Mouse (Mus musculus) erythroid progenitor cell, adult 5-6 weeks (primary cell): Measurements from ENCODE around the gene Zfp358. TPM values are rescaled to one million over a fixed set of nuclear protein-coding genes. Genes with fewer than 3 reads are reported as not detected.

Source experiments
- ATAC-seq: replicated peaks from 2 replicates; pipeline ENCODE4 v1.8.0; 2016; ENCODE audit warnings: moderate number of reproducible peaks, mild to moderate bottlenecking, moderate TSS enrichment, inconsistent platforms; ENCODE audit not compliant: poor library complexity, low FRiP score, severe bottlenecking
- total RNA-seq, 2 experiments: library from RNA; stranded (forward) in 1 of 2; stranded (reverse) in 1 of 2; fragments of 150-400 nt in 1 of 2; fragments of 186-747, 209-891 nt in 1 of 2; gene quantifications; 2 replicates each; pipeline versions ENCODE4 v1.2.3 to v1.2.4; 2015 to 2017; ENCODE audit warnings: low replicate concordance in 2 of 2

Zfp358 gene
- total RNA-seq (2015; ENCODE audit: low replicate concordance) (2.9 TPM in 1 of 2 replicates, not detected in the other), total RNA-seq (2017; ENCODE audit: low replicate concordance) (2.0 TPM in 1 of 2 replicates, not detected in the other)

DNA sequence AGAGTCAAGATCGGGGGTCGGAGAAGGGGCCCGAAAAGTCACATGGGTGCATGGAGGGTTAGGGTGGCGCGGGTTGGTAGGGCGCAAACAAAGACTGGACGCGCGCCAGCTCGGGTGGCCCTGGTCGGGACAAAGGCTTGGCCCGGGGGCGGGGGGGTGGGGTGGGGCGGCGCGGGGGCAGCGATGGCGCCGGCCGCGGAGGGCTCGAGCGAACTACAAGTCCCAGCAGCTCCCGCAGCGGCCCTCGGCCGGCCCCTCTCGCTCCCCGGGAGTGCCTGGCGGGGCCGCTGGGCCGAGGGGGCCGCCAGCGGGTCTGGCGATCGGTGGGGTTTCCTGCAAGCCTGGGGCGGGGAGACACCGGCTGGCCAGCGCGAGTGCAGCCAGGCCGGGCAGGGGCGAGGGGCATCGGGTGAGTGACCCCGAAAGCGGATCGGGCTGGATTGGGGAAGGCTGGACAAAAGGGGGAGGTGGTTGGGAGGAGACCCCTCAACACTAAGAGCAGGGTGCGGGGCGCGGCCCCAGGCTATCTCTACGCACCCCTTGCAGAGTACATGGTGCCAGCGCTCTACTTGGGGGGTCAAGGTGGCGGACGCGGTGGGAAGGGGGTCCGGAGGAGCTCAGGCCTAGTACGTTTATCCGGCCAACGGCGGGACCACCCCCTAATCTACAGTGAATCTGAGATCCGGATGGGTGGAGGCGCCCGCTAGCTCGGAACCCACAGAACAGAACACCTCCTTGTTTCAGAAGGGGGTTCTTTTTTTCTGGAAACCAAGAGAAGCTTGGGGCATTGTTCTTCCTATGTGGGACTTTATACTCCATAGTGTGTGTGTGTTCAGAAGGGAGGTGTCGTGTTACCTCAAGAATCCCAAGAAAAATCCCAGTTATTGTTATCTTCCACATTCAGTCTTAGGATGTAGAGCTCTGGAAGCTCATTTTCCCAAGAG lies at the start of gene Zfp358:
Zfp358 (plus strand) TSS at position 238 of the 944 bp plus-strand sequence.
- no peak for ATAC-seq

DNA sequence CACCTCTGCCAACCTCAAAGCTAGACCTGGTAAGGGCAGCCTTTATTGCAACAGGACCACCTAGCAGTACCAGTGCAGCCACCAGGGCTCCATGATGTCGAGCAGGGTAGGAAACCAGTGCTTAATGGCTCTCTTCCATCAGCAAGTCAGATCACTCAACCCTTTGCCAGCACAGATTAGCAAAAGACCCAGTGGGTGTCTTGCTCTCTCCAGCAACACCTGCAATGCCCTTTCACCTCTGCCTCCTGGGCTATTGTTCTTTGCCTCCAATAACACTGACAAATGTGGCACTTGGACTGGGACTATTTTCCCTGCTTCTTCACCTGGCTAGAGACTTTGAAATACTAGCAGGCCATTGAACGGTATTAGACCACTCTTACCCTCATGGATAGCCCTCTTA lies 43.7 kb upstream of the Zfp358 start:
- no peak for ATAC-seq

DNA sequence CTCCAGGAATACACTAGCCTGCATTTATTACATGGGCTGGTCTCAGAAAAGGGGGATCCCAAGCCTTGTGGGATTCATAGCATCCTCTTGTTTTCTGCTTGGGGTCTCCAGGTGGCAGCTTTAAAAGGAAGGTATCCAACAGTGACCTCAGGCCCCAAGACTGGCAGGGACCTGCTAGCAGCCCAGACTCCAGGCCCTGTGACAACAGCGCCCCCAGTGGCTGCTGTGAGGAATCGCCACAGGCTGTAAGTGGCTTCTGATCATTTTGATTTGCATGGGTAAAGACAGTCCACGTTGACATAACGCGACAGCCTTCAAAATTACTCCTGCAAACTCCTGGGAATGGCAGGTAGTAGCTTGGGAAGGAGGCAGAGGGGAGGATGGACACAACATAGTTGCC lies 42.3 kb upstream of the Zfp358 start:
- ATAC-seq, result 0 out of 2 replicates have a peak, but pooled peaks have one; percentile 47

DNA sequence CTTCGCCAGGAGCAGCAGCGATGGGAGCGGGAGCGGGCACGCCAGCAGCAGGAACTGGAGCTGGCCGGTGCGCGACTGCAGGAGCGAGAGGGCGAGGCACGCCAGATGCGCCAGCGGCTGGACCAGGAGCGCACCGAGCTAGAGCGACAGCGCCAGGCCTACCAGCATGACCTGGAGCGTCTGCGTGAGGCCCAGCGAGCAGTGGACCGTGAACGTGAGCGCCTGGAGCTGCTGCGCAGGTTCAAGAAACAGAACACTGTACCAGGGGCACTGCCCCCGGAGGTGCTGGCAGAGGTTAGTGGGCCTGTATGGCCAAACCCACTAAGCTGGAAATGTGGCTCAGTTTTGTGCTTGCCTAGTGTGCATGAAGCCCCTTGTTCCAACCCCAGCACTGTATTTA lies 40.9 kb upstream of the Zfp358 start:
- no peak for ATAC-seq

DNA sequence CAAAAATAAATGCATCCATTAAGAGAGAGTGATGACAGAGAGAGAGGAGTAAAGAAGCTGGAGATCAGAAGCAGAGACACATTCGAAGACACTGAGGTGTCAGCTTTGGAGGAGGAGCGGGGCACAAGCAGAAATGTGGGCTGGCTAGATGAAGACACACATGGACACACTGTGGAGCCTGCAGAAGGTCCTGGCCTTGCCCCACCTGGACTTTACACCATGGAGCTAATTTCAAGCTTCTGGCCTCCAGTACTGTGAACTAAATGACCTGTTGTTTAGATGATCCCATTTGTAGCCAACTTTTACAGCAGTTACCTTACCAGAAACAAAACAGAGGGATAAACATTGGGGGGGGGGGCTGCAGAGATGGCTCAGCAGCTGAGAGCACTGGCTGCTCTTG lies 29.7 kb upstream of the Zfp358 start:
- ATAC-seq, result no peak

DNA sequence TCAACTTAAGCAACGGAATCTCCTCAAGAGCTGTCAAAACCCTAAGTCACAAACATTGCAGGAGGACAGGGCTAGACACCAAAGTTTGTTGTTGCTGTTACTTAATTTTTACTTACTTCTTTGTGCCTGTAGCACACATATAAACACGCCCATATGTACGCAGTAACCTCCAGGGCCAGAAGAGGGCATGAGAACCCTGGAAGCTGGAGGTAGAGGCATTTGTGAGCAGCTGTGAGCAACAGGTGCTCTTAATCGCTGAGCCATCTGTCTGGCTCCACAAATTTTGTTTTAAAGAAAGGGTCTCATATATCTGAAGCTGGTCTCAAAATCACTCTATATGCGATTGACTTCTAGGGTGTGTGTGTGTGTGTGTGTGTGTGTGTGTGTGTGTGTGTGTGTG lies 28.6 kb upstream of the Zfp358 start:
- no peak; the same call in 1 of the 2 replicates for ATAC-seq

DNA sequence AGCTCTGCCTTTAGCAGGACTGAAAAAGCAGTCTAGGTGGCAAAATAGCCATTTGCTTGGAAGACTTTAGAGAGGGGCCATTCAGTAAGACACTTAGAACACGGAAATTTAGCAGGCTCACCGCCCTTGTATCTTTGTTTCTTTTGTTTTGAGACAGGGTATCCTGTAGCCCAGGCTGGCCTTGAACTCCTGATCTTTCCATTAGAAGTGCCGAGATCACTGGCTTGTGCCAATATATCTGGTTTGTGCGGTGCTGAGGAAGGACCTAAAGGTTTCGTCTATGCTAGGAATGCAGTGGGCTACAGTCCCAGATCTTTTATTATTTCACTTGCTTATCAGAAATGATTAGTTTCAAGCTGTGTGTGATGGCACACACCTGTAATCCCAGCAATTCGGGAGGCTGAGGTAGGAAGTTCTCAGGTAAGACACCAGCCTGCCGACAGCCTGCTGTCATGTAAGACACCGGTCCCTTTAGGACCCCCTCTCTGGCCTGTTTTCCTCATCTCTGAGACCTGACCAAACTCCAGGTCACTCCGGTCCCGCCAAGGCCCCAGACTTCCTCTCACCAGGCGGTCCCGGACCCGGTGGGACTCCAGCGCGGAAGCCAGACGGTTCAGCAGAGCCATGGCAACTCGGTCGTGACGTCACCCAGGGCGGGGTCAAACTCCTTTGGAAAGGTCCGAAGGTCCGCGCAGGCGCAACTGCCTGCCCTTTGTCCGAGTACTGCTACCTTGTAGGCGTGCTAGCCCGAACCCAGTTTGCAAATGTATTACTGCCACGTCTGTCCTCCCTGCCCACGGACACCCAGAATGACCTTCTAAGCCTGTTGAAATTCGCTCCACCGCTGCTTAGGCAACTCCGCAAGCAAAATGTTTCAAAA lies 25.7 kb upstream of the Zfp358 start, which contains the start of gene Pex11g:
Pex11g (minus strand) TSS at position 675 of the 880 bp plus-strand sequence.
- peak; percentile 95 for ATAC-seq

DNA sequence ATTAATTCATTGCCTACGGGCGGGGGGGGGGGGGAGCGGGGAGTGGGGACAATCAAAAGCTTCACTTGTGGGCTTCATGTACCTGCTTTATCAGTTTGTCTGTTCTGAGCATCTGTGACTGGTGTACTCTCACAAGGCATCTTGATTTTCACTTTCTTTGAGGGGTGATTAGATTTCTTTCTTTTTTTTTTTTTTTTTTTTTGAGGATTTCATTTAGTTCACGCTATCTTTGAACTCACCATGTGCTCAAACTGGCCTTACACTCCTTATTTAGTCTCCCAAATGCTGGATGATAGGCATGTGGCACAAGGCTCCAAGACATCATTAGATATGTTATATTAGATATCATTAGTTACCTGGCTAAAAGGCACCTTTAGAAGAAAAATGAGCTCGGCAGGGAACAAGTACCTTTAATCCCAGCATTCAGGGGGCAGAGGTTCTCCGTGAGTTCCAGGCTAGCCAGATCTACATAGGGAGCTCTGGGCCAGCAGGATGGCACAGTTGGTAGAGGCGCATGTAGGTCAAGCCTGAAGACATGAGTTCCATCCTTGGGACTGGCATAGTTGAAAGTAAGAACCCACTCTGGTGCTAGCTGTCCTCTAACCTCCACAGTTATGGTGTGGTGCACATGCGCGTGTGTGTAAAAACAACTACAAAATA lies 24.9 kb upstream of the Zfp358 start:
- ATAC-seq, result no peak

DNA sequence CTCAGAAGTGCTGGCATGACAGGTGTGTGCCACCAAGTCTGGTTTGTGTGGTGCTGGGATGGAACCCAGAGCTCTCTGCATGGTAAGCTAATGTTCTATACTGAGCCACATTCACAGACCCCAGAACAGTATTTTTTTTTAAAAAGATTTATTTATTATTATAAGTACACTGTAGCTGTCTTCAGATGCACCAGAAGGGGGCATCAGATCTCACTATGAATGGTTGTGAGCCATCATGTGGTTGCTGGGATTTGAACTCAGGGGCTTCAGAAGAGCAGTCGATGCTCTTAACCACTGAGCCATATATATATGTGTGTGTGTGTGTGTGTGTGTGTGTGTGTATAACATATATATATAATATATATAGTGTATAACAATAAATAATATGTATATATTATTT lies 24.1 kb upstream of the Zfp358 start:
- no peak for ATAC-seq

DNA sequence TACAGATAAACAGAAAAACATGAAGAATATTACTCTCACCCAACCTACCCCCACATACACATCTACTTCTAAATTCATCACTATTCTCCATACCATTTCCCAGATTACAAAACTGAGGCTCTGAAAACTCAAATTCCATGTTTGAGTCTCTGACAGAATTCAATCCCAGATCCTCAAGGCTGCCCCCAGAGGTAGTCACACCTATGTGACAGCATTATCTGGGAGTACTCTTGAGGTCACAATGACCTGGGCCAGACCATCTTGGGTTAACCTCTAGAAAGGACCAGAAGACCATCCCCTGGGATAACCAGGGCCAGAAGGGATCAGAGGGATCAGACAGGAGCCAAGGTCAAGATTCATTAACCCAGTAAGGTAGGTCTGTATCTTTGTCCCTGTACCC lies 22.4 kb upstream of the Zfp358 start, which contains the start of gene Tex45:
Tex45 (plus strand) TSS at position 301 of the 400 bp plus-strand sequence.
- ATAC-seq, result no peak

DNA sequence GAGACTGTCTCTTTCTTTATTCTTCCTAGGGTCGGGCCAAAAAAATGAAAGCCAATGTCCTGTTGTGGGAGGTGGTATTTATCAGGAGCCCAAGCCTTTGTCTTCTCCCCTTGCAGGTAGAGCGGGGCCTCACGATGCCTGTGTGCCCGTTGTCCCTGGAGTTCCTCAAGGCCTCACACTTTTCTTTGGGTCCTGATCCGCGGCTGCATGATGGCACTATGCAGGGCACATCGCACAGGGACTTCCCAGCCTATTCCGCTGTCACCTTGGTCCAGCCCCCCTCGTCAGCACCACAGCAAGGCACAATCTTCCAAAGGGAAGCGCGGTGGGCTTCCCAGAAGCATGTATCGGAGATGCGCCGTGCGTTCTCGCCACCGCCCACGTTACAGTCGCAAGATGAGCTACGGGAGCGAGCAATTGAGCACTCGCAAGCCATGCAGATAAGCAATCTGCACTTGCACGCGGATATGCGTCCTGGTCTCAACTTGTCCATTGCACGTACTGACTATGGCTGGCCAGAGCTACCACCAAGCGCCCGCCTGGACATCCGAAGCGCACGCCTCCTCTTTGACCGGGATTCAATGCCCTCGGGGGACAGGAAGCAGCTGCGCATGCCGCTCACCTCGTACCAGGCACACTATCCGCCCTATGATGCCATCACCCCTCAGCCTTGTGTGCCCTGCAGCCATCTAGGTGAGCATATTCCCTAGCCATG lies 17.1 kb upstream of the Zfp358 start:
- no peak for ATAC-seq

DNA sequence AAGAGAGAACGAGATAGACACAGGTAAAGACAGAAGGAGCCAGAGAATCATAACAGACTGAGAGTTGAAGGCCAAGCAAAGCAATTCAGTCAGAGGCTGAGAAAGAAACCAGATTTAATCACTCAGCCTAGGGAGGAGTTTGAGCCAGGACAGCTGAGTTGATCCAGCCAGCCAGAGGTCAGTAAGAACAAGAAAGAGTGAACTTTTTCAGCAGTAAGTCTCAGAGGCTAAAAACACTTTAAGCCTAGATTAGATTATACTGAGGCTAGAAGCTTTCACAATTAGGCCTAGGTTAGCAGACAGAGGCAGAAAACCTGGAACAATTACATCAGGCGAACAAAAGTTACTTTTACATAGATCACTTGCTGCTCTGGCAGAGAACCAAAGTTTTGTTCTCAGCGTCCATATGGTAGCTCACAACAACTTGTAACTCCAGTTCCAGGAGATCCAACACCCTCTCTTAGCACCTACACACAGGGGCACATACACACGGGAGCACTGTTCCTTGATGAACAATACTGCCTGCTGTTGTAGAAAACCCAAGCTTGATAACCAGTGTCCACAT lies 12.6 kb upstream of the Zfp358 start:
- ATAC-seq, result no peak

DNA sequence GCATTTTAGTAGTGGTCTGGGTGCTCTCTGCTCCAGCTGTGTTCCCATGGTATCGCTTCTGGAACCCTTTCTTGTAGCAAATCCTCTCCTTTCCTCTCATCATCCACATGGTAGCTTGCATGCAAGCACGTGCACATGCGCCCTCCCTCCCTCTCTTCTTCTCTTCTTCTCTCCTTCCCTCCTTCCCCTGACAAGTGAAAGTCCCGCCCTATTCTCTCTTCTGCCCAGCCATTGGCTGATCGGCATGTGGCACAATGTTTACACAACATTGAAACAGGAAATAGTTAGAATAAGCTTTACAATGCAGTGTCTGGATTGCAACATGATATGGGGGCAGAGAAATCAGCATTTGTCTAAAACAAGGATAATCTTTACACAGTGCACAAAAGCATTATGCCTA lies 11.3 kb upstream of the Zfp358 start:
- no peak for ATAC-seq

DNA sequence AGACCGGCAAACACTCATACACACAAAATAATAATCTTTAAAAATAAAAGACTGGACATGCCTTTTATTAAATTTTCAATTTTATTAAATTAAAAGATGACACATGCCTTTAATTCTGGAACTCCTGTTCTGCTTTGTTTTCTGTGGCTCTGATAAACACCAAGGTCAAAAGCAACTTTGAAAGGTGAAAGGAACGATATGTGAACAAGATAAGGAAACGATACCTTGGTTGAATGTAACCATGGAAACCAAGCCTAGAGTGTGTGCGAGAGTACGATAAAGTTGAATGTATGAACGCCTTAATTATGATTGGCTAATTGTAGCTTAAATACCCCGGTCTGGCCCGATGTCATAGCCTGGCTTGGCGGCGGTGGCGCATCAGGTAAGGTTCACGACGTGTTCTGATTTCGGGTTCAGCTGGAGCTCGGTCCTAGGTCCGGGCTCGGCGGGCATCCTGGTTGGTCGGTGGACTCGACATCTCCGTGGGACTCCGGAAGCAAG lies 10.6 kb upstream of the Zfp358 start:
- no peak for ATAC-seq

DNA sequence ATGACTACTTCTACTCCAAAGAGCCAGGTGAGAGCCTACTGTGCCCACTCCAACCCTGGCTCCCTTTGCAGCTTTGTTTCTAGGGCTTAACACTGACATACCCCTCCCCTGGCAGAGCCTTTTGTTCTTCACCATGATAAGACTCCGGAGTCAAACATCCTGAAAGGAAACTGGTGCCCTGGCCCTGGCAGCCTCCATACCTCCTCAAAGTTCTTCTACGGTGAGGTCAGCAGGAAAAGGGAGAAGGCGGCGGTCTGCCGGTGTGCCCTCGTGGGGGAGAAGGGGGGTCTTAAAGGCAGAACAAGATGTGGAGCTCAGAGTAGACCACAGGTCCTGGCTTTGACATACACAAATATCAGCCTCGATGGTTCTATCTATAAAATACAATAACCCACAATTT lies 9.4 kb upstream of the Zfp358 start:
- ATAC-seq, result no peak

DNA sequence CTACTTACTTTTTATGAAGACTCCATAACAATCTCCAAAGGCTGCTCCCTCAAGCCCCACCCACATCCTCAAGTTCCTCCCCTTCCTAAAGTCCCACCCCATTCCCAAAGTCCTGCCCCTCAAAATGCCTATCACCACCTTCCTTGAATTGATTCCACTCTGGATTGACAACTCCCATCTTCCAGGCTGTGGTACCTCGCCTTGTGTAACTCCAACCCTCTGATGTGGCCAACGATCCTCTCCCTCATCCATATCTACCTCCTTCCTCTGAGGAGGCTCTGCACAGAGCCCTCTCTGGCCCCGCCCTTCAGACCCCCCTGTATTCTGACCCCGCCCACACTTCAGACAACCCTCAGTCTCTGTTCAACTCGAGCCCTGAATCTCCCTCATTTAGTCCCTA lies 7.7 kb upstream of the Zfp358 start:
- ATAC-seq, result no peak

DNA sequence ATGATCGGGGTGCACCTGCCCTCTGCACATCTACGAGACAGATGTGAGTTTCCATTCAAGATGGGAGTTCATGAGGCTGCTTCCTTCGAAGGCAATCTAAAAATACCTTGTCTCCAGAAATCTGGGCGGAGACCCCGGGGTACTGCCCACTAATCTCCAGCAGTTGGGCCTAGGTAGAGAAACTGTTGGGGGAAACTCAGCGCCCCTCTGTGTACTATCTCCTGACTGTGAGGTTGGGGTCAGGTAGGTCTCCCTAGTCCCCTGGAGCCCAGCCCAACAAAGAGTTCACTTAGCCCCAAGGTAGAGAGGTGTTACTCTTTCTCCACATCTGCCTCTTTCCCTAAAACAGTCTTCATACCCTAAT lies 889 bp downstream of the Zfp358 start:
- ATAC-seq, result no peak

DNA sequence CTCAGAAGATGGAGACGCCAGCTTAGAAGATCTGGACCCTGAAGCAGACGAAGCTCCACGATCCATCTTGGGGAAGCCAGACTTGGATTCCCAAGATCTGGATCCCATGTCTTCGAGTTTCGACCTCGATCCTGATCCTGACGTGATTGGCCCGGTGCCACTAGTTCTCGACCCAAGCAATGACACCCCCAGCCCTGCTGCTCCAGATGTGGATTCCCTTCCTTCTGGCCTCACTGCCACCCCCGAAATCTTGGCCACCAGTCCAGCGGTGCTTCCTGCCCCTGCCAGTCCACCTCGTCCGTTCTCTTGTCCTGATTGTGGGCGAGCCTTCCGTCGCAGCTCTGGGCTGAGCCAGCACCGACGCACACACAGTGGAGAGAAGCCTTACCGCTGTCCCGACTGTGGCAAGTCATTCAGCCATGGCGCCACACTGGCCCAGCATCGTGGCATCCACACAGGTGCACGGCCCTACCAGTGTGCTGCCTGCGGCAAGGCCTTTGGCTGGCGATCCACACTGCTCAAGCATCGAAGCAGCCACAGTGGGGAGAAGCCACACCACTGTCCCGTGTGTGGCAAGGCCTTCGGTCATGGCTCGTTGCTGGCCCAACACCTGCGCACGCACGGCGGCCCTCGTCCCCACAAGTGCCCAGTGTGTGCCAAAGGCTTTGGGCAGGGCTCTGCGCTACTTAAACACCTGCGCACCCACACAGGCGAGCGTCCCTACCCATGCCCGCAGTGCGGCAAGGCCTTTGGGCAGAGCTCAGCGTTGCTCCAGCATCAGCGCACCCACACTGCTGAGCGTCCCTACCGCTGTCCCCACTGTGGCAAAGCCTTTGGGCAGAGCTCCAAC lies 2.9 kb downstream of the Zfp358 start:
- no peak for ATAC-seq
